In the genomic region with DNA sequence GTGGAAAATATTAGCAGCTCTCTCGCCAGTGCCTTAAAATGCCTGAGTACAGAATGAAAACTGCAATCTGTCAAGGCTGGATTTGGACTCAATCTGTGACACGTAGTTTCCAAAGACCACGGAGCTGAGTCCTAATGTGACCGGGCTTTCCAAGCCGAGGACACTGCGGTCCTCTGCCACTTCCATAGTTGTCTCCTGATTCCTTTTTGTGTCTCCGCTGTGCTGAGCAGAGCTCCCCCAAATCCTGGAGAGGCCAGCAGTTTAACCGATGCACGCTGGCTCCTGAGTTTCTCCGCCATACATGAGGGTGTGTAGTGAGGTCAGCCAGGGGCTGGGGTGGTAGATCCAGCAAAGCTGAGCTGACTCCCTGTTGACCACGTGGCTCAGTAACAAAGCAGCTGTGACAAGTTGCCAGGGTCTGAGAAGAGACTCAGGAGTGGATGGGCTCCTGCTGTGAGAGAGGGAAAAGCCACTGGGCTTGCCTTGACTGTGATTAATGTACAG, we compare ENCODE assay signal across 8 mouse cellular contexts. TPM values are rescaled to one million over a fixed set of nuclear protein-coding genes. Genes with fewer than 3 reads are reported as not detected.
A peak's percentile ranks its signal among the peaks of the same experiment; 100 is the strongest.
DNase-seq lines count a peak whose midpoint lies in the region; ATAC-seq and TF ChIP-seq lines count a peak whose summit lies in the region.

No protein-coding gene starts in this region.

- peak overlapping the region; percentile 41 for H3K4me3 ChIP-seq in layer of hippocampus, adult 2 months
- no peak overlapping the region for H3K4me3 ChIP-seq in hindbrain, embryonic 10.5 days
- no peak overlapping the region for H3K4me3 ChIP-seq in midbrain, embryonic 15.5 days

- peak; percentile 64; the same call in 1 of the 2 replicates for ATAC-seq in midbrain, embryonic 15.5 days (replicated peaks)
- no peak for ATAC-seq in erythroblast, adult 5-6 weeks (replicated peaks; ENCODE audit: low FRiP score, poor library complexity, severe bottlenecking)

- H3K4me1 ChIP-seq in hindbrain, embryonic 10.5 days (replicated peaks), result peaks cover 28% of the 10 kb centered on the region
- peaks cover 8% of the 10 kb centered on the region; the same call in 1 of the 2 replicates for H3K4me1 ChIP-seq in midbrain, embryonic 15.5 days

- no peaks in the 10 kb centered on the region for H3K36me3 ChIP-seq in hindbrain, embryonic 10.5 days
- no peaks in the 10 kb centered on the region for H3K36me3 ChIP-seq in midbrain, embryonic 15.5 days (replicated peaks)

- DNase-seq in layer of hippocampus, adult 2 months (ENCODE audit: low spot score in 2 of 2), result no peak
- no peak for DNase-seq in layer of hippocampus, postnatal 25 days (ENCODE audit: extremely low spot score in 1 of 2, low spot score in 1 of 2)
- peak; percentile 64 for DNase-seq in embryo, embryonic 11 days
- peak; percentile 33 for DNase-seq in hindbrain, embryonic 10.5 days (ENCODE audit: low spot score)
- DNase-seq in spleen, adult 12 weeks (ENCODE audit: low spot score), result no peak
- DNase-seq in thymus, postnatal 14 days, result no peak

- H3K27me3 ChIP-seq in hindbrain, embryonic 10.5 days (ENCODE audit: insufficient read depth, poor library complexity, severe bottlenecking), result no peaks in the 10 kb centered on the region
- no peaks in the 10 kb centered on the region for H3K27me3 ChIP-seq in midbrain, embryonic 15.5 days (replicated peaks)

- H3K9ac ChIP-seq in midbrain, embryonic 15.5 days, result no peak overlapping the region

- H3K9me3 ChIP-seq in hindbrain, embryonic 10.5 days, result no peaks in the 10 kb centered on the region
- H3K9me3 ChIP-seq in midbrain, embryonic 15.5 days, result no peaks in the 10 kb centered on the region

- 62% methylated on average over 11 of the region's 11 CpGs for whole genome bisulfite sequencing in hindbrain, embryonic 10.5 days
- WGBS in midbrain, embryonic 15.5 days, result 55% methylated on average over 11 of the region's 11 CpGs

- peak overlapping the region; percentile 65 for H3K27ac ChIP-seq in layer of hippocampus, adult 2 months
- peak overlapping the region; percentile 46 for H3K27ac ChIP-seq in hindbrain, embryonic 10.5 days
- H3K27ac ChIP-seq in midbrain, embryonic 15.5 days, result no peak overlapping the region

- H3K4me2 ChIP-seq in midbrain, embryonic 15.5 days, result no peak overlapping the region

- no peak for TF ChIP-seq CTCF in layer of hippocampus, adult 2 months (conservative IDR thresholded peaks at IDR 0.05)

RNA-seq across cellular contexts. Expression of a gene that starts 45.0 kb away (rescaled TPM):
- 10 to 100 TPM; 30.4 to 30.8 TPM for total RNA-seq in layer of hippocampus, adult 2 months (2021)
- total RNA-seq in layer of hippocampus, postnatal 25 days (2021), result 10 to 100 TPM; 30.9 to 33.1 TPM
- polyA plus RNA-seq in hindbrain, embryonic 10.5 days (2016; fragmentation: Nextera tagmentation; extraction: Ambion mirVana), result 22.6 and 25.5 TPM in 2 replicates
- polyA plus RNA-seq in midbrain, embryonic 15.5 days (2015; fragmentation: Nextera tagmentation; extraction: Ambion mirVana), result 59.9 and 62.3 TPM in 2 replicates
- 89.2 and 96.3 TPM in 2 replicates for total RNA-seq in erythroblast, adult 5-6 weeks (2015; ENCODE audit: low replicate concordance)
- total RNA-seq in erythroblast, adult 5-6 weeks (2017; ENCODE audit: low replicate concordance), result 68.1 and 85.5 TPM in 2 replicates

Comparison
In these comparisons a context has a peak if more than half of its experiments do, and no peak if none do; other contexts are left out.
1. DNase-seq: peak in embryo, embryonic 11 days (single experiment) and hindbrain, embryonic 10.5 days (single experiment); none in layer of hippocampus, adult 2 months (0 of 2), layer of hippocampus, postnatal 25 days (0 of 2), spleen, adult 12 weeks (single experiment) and thymus, postnatal 14 days (single experiment).